Mouse (Mus musculus) left cerebral cortex, adult 9 months (tissue): ENCODE measurements around the gene Zdhhc4.

ENCODE experiments used
- DNase-seq, 2 experiments: peaks; one replicate each; pipeline ENCODE4 v3.0.0; 2022; ENCODE audit warnings: low spot score in 2 of 2

Zdhhc4 gene

GRCm38 (mm10) chr5:143333872-143334271, 4.8 kb upstream of the Zdhhc4 start:
- peak in 1 of 2 experiments; percentile 89 for DNase-seq

DNA sequence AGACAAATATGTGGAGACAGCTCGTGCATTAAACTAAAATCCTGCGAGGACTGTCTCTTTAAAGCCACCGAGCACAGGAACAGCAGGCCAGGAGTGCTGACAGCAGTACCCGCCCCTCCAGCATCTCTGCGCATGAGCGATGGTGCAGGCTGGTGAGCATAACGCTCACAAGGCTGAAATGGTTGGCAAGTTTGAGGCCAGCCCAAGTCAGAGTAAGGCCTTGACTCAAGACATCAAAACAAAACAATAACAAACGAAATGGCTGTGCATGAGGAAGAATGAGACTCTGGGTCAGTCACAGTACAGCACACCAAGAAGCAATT, 11.8 kb downstream of the Zdhhc4 start:
- DNase-seq = no peak

- no peak for DNase-seq
Measured at GRCm38 (mm10) chr5:143316605-143317287, 12.3 kb downstream of the Zdhhc4 start.

GRCm38 (mm10) chr5:143315514-143315888, 13.6 kb downstream of the Zdhhc4 start:
- DNase-seq = no peak

DNA sequence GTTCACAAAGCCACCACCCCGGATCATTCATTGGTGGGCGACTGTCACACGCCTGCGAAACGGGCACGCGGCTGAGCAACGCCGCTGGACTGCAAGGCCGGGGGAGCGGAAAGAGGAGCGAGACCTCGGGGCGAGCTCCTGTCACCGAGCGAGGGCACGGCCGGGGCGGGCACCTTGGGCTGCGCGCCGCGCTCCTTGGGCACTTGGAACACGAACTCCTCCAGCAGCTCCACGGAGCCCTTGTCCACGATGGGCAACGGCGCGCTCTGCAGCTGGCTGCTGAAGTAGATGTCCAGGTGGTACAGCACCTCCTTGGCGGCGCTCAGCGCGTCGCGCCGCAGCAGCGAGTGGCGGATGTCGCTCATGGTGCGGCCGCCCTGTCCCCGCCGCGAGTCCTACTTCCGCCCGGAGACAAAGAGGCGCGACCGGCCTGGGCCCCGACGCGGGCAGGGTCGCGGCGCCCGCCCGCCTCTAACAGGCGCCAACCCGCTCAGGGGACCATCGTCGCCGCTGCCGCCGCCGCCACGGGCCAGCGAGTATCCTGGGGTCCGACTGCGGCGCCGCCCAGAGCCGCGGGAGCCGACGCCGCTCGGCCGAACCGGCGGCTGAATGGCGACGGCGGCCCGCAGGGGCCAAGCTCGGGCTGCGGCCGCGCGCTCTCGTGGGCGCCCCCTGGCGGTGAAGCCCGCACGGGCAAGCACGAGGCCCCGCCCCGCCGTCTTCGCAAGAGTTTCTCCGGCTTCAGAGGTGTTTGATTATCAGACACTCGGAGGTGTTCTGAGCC, 14.1 kb downstream of the Zdhhc4 start, which contains the start of gene E130309D02Rik:
Gene E130309D02Rik (minus strand): TSS at position 631 of the 784 bp plus-strand sequence.
- peak; percentile 50 to 86 for DNase-seq

DNA sequence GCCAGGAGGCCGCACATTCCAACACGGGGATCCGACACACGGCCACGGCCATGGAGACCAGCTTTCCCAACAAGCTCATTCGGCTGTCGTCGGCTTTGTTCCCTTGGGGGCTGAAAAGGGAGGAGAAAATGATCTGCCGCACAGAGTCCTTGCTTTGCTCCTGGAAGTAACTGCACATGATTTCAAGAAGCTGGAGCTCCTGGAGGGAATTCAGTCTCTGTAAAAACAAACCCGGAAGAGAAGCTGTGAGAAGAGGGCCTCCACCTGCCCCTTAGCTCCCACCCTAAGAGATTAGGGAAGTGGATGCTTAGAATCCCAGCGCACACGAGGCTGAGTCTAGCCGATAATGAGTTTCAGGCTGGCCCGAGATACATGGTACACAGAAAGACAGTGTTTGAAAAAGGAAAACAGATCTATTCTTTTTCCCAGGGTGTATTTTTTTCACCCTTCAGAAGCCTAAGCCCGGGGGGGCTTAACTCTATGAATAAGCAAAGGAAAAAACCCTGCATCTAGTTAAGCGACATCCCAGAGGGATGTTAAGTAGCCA, 14.8 kb downstream of the Zdhhc4 start:
- DNase-seq = no peak

DNA sequence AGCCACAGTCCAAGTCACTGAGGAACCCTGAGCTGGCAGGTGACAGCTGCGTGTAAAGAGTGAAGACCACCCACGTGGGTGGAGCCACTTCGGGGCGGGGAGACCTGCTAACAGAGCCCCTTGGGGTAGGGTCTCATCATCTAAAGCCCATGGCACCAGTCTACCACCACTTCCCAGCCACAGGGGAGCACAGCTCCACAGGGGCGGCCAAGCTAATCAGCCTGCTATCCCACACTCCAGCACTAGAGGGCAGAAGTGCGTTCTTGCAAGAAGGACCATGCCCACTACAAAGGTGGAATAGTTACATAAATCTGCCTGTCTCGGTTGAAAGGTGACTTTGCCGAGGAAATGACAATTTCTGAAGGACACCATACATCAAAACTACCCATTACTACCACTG, 17.2 kb downstream of the Zdhhc4 start:
- peak; percentile 32 to 82 for DNase-seq

DNA sequence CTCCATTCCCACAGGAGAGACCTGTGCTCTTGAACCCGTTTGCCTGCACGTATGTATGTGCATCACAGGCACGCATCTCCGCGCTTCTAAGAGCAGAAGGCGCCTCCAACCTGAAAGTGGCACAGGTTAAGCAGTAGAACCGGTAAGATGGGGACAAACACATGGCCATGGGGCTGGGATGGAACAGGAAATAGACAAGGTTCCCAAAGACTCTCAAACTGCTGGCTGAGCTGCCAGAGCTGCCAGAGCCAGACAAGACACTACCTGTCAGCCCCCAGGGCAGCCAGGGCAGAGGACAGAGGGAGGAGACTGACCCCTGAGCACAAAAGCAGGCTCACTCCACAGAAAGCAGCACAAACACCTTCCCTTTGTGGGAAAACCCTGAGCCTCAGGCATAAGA, 19.1 kb downstream of the Zdhhc4 start:
- no peak for DNase-seq

DNA sequence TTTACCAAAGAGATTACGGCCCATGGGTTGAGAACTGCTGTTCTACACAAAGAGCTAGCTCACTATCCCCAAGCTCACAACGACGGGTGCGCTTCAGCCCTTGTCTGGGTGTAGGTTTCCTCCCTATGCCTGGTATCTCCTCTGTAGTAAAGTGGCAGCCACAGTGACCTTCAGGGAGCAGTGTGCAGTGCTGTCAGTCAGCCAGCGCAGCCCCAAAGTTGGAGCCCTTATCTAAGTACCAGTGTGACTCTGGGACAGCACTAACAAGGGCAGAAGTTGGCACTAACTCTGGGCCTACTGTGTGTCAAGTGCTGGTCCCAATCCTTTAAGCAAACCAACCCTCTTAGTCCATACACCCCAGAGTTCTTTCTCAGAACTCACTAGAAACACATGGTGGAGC, 20.2 kb downstream of the Zdhhc4 start:
- no peak for DNase-seq

- DNase-seq = no peak
Measured at GRCm38 (mm10) chr5:143304251-143304650, 24.8 kb downstream of the Zdhhc4 start.

DNA sequence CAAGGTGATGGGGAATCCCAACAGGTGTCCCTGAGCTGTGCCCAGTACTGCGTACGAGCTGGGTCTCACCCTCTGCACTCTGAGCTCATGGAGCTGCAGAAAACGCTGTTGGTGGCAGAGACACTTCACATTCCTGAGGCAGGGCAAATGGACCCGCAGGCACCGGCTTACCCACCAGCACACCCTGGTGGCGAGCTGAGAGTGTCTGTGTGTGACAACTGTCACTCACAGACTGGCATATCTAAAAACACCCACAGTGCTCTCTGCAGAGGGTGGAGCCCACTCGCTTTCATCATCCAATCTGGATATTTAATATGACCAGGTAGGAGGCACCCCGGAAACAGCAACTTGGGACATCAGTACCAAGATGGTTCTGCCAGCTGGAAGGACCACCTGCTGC, 27.8 kb downstream of the Zdhhc4 start:
- no peak for DNase-seq

DNA sequence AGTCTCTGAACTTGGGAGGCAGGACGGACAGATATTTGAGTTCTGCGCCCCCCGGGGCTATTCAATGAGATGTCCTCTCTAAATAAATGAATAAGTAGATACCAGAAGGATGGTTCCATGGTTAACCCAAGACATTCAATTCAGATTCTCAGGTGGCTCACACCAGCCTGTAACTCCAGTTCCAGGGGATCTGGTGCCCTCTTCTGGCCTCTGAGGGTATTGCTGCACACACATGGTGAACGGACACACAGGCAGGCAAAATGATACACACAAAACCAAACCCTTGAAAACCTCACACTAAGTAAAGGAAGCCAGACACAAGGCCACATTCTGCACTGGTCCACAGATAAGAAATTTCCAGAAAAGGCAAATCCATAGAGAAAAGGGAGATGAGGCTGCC, 29.4 kb downstream of the Zdhhc4 start:
- DNase-seq = peak in 1 of 2 experiments; percentile 61

DNA sequence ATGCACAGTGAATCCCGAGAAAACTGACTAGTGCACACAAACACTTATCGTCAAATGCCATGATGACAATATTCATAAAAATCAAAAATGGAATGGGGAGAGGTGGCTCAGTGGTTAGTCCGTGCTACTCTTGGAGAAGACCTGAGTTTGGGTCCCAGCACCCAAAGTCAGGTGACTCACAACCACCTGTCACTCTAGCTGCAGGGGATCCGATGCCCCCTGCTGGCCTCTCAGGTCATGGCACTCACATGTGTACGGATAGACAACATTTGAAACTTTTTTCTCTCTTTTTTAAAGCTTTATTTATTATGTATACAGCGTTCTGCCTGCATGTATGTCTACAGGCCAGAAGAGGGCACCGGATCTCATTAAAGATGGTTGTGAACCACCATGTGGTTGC, 30.7 kb downstream of the Zdhhc4 start:
- DNase-seq = no peak

DNA sequence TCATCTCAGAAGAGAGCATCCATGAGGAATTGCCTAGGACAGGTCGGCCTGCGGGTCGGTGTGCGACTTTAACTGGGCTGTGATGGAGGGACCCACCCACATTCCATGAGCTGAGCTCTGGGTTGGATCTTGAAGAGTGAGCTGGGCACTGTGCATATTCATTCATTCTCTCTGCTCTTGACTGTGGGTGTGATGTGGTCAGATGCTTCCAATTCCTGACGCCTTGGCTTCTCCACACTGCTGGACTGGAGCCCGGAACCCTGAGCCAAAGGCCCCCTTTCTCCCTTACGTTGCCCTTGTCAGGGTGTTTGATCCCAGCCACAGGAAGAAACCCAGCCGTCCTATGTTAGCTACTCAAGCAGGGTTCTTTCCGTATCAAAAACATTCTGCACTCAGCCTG, 31.1 kb downstream of the Zdhhc4 start:
- no peak for DNase-seq

GRCm38 (mm10) chr5:143295330-143295729, 33.7 kb downstream of the Zdhhc4 start:
- DNase-seq = no peak

DNA sequence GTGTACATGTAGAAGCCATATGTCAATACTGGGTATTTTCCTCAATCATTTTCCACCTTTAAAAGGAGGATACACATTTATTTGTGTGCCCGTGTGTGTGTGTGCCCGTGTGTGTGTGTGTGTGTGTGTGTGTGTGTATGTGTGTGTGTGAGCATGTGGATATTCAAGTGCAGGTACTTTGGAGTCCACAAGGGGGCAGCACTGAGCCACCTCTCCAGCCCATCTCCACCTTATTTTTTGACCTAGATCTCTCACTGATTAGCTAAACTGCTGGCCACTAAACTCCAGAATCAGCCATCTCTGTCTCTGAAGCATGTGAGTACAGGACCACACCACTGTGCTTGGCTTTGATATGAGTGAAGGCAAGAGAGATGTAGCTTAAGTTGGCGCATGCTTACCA, 34.2 kb downstream of the Zdhhc4 start:
- no peak for DNase-seq

DNA sequence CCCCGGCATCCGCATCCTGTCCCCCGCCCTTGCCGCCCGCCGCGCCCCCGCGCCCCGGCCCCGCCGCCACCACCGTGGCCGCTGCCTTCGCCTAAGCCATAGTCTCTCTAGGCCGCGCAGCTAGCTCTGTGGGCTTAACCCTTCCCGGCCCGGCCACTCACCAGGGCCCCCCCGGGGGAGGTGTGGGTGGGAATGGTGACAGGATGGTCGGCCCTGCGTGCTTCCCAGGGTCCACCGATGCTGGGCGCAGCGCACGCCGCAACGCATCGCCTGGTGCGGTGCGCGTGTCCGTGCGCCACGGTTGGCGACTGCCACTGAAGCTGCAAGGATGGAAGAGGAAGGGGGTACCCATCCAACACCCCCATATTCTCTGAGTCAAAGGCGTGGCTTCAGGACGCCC, 35.7 kb downstream of the Zdhhc4 start, which contains the start of gene Zfp853:
Gene Zfp853 (minus strand): TSS at position 220 of the 400 bp plus-strand sequence.
- no peak for DNase-seq

GRCm38 (mm10) chr5:143292879-143293278, 36.2 kb downstream of the Zdhhc4 start:
- no peak for DNase-seq

GRCm38 (mm10) chr5:143289299-143289698, 39.8 kb downstream of the Zdhhc4 start:
- no peak for DNase-seq

GRCm38 (mm10) chr5:143288378-143288911, 40.6 kb downstream of the Zdhhc4 start:
- DNase-seq = no peak

GRCm38 (mm10) chr5:143287774-143288328, 41.2 kb downstream of the Zdhhc4 start:
- no peak for DNase-seq

GRCm38 (mm10) chr5:143284762-143285161, 44.3 kb downstream of the Zdhhc4 start:
- no peak for DNase-seq
